Comparison of ENCODE assay signal across 30 mouse cellular contexts in genomic region chr12:34894867-34895266, GRCm38 (mm10). TPM values are rescaled to one million over a fixed set of nuclear protein-coding genes. Genes with fewer than 3 reads are reported as not detected.
A peak's percentile ranks its signal among the peaks of the same experiment; 100 is the strongest.
DNase-seq lines count a peak whose midpoint lies in the region; ATAC-seq and TF ChIP-seq lines count a peak whose summit lies in the region.
"Had no signal": no experiment of that assay in that cellular context is flagged by ENCODE, and none has a peak within 500 bp of the region (broad histone marks: within the 10 kb centered on the region; RNA-seq: fewer than 3 reads in every experiment).

No protein-coding gene starts in this region.

- 0 out of 2 replicates have a peak, but pooled peaks have one; percentile 11 for ATAC-seq in hindbrain, embryonic 16.5 days
- no peak for ATAC-seq in hindbrain, embryonic 13.5 days (ENCODE audit: low FRiP score)
- no peak for ATAC-seq in lung, embryonic 14.5 days (ENCODE audit: insufficient read depth)
- ATAC-seq: activated CD4-positive, CD25-positive, alpha-beta regulatory T cell, adult 4 months; inflammation-experienced regulatory T-cells, adult 6 months; midbrain, embryonic 16.5 days had no signal

- H3K4me1 ChIP-seq in hindbrain, embryonic 16.5 days (ENCODE audit: control insufficient read depth, insufficient read depth, low read depth, low read length) = no peaks in the 10 kb centered on the region
- H3K4me1 ChIP-seq in hindbrain, embryonic 13.5 days (replicated peaks) = no peaks in the 10 kb centered on the region
- H3K4me1 ChIP-seq in lung, embryonic 14.5 days (ENCODE audit: insufficient read depth) = no peaks in the 10 kb centered on the region
- H3K4me1 ChIP-seq: heart, embryonic 12.5 days; limb, embryonic 12.5 days; neural tube, embryonic 12.5 days had no signal

- 0 out of 2 replicates have a peak, but pooled peaks have one; percentile 15 for TF ChIP-seq CTCF in lung, embryonic 14.5 days (IDR thresholded peaks at IDR 0.05; ENCODE audit: low read depth)

- no peaks in the 10 kb centered on the region for H3K27me3 ChIP-seq in hindbrain, embryonic 16.5 days (replicated peaks; ENCODE audit: control insufficient read depth, insufficient read depth, low read length)
- H3K27me3 ChIP-seq in hindbrain, embryonic 13.5 days = no peaks in the 10 kb centered on the region
- no peaks in the 10 kb centered on the region for H3K27me3 ChIP-seq in lung, embryonic 14.5 days (ENCODE audit: insufficient read depth, low read length)
- H3K27me3 ChIP-seq: forebrain, embryonic 13.5 days; heart, embryonic 12.5 days; neural tube, embryonic 12.5 days had no signal

- no peaks in the 10 kb centered on the region for H3K36me3 ChIP-seq in hindbrain, embryonic 16.5 days (ENCODE audit: control insufficient read depth, insufficient read depth, low read length)
- H3K36me3 ChIP-seq in hindbrain, embryonic 13.5 days = no peaks in the 10 kb centered on the region
- H3K36me3 ChIP-seq in lung, embryonic 14.5 days (ENCODE audit: insufficient read depth) = no peaks in the 10 kb centered on the region
- H3K36me3 ChIP-seq: heart, embryonic 12.5 days; limb, embryonic 12.5 days; midbrain, embryonic 10.5 days; neural tube, embryonic 12.5 days had no signal

- no peak overlapping the region for H3K4me3 ChIP-seq in hindbrain, embryonic 16.5 days (ENCODE audit: low read length)
- H3K4me3 ChIP-seq in hindbrain, embryonic 13.5 days = no peak overlapping the region
- no peak overlapping the region for H3K4me3 ChIP-seq in lung, embryonic 14.5 days (ENCODE audit: low read depth, low read length)
- H3K4me3 ChIP-seq: forebrain, embryonic 13.5 days; heart, embryonic 12.5 days; left cerebral cortex, adult 2 months; limb, embryonic 12.5 days; midbrain, embryonic 10.5 days; myocyte; neural tube, embryonic 12.5 days had no signal

- no peak for DNase-seq in lung, embryonic 14.5 days
- no peak for DNase-seq in lung, postnatal 4 days
- DNase-seq in A20 (ENCODE audit: low read depth, low spot score) (peak; percentile 17), R1 (ENCODE audit: low read depth, low spot score) (peak; percentile 5)
- DNase-seq in cerebellum, adult 8-10 months = no peak
- DNase-seq: adrenal gland, adult 8-10 months; cerebellum, adult 2 months; cerebellum, postnatal 25 days; gastrocnemius, postnatal 14 days; heart, adult 18-20 months; heart, postnatal 4 days; kidney, adult 9 months; kidney, postnatal 14 days; lung, postnatal 10 days; right cerebral cortex, adult 18-20 months; spleen, adult 18-20 months; thymus, adult 2 months had no signal

- H3K27ac ChIP-seq in hindbrain, embryonic 16.5 days (ENCODE audit: low read depth, low read length) = no peak overlapping the region
- H3K27ac ChIP-seq in hindbrain, embryonic 13.5 days = no peak overlapping the region
- no peak overlapping the region for H3K27ac ChIP-seq in lung, embryonic 14.5 days (ENCODE audit: low read depth)
- H3K27ac ChIP-seq: forebrain, embryonic 13.5 days; hindbrain, embryonic 14.5 days; left cerebral cortex, adult 2 months; limb, embryonic 12.5 days; midbrain, embryonic 10.5 days; neural tube, embryonic 12.5 days had no signal

- no peak overlapping the region for H3K4me2 ChIP-seq in hindbrain, embryonic 16.5 days (ENCODE audit: low read length)
- H3K4me2 ChIP-seq in hindbrain, embryonic 13.5 days = no peak overlapping the region
- no peak overlapping the region for H3K4me2 ChIP-seq in lung, embryonic 14.5 days
- H3K4me2 ChIP-seq: forebrain, embryonic 13.5 days; heart, embryonic 12.5 days; hindbrain, embryonic 14.5 days; limb, embryonic 12.5 days; neural tube, embryonic 12.5 days had no signal

- H3K9me3 ChIP-seq in hindbrain, embryonic 16.5 days (ENCODE audit: control insufficient read depth, low read length) = no peaks in the 10 kb centered on the region
- H3K9me3 ChIP-seq in hindbrain, embryonic 13.5 days = no peaks in the 10 kb centered on the region
- no peaks in the 10 kb centered on the region for H3K9me3 ChIP-seq in lung, embryonic 14.5 days (ENCODE audit: low read depth, low read length)
- H3K9me3 ChIP-seq: forebrain, embryonic 13.5 days; heart, embryonic 12.5 days; limb, embryonic 12.5 days; midbrain, embryonic 10.5 days; neural tube, embryonic 12.5 days had no signal

- H3K9ac ChIP-seq in hindbrain, embryonic 16.5 days (ENCODE audit: low read depth, low read length) = no peak overlapping the region
- no peak overlapping the region for H3K9ac ChIP-seq in hindbrain, embryonic 13.5 days
- no peak overlapping the region for H3K9ac ChIP-seq in lung, embryonic 14.5 days
- H3K9ac ChIP-seq: forebrain, embryonic 13.5 days; heart, embryonic 12.5 days; hindbrain, embryonic 14.5 days; limb, embryonic 12.5 days; neural tube, embryonic 12.5 days had no signal

- WGBS in hindbrain, embryonic 16.5 days = 84% methylated on average over 5 of the region's 5 CpGs
- WGBS in hindbrain, embryonic 13.5 days = 85% methylated on average over 5 of the region's 5 CpGs
- 69% methylated on average over 5 of the region's 5 CpGs for WGBS in lung, embryonic 14.5 days

RNA-seq across cellular contexts. Expression of gene Hdac9, which starts 22.0 kb away (rescaled TPM):
- 10.1 and 10.4 TPM in 2 replicates for polyA plus RNA-seq in hindbrain, embryonic 16.5 days (2015; fragmentation: Nextera tagmentation; extraction: Ambion mirVana)
- polyA plus RNA-seq in hindbrain, embryonic 13.5 days (2015; fragmentation: Nextera tagmentation; extraction: Ambion mirVana) = 9.8 and 10.2 TPM in 2 replicates
- 7.5 and 7.6 TPM in 2 replicates for polyA plus RNA-seq in lung, embryonic 14.5 days (2014; fragmentation: Nextera tagmentation; extraction: Ambion mirVana)

Comparison
In these comparisons a context has a peak if more than half of its experiments do, and no peak if none do; other contexts are left out.
1. DNase-seq: peak in A20 (single experiment) and R1 (single experiment); none in lung, embryonic 14.5 days (single experiment), lung, postnatal 4 days (0 of 2) and cerebellum, adult 8-10 months (single experiment).